Mouse (Mus musculus) stomach, embryonic 15.5 days (tissue): ENCODE data around the gene Rdh5. TPM values are rescaled to one million over a fixed set of nuclear protein-coding genes. Genes with fewer than 3 reads are reported as not detected.

Source experiments
- ATAC-seq: fragments of 200-750 bp; cut with Nextera tagmentation; 2 replicates; pipeline ENCODE4 v1.8.0; 2017; ENCODE audit warnings: low read depth, moderate number of reproducible peaks, moderate TSS enrichment; ENCODE audit not compliant: insufficient read depth, low FRiP score
- H3K27ac ChIP-seq: fragments of 300-500 bp; sonication (generic); 2 replicates; pipeline ENCODE4 v1.5.1; 2015; ENCODE audit warnings: mild to moderate bottlenecking, inconsistent platforms
- H3K27me3 ChIP-seq: fragments of 300-500 bp; sonication (generic); replicated peaks from 2 replicates; pipeline ENCODE4 v1.6.1; 2015; ENCODE audit warnings: inconsistent platforms
- H3K36me3 ChIP-seq: fragments of 300-500 bp; sonication (generic); 2 replicates; pipeline ENCODE4 v1.6.1; 2015; ENCODE audit warnings: inconsistent platforms
- H3K4me1 ChIP-seq: fragments of 300-500 bp; sonication (generic); 2 replicates; pipeline ENCODE4 v1.6.1; 2015; ENCODE audit warnings: inconsistent platforms
- H3K4me2 ChIP-seq: fragments of 300-500 bp; sonication (generic); 2 replicates; pipeline ENCODE4 v1.6.1; 2015; ENCODE audit warnings: mild to moderate bottlenecking, inconsistent platforms
- H3K4me3 ChIP-seq: fragments of 300-500 bp; sonication (generic); replicated peaks from 2 replicates; pipeline ENCODE4 v1.5.1; 2015; ENCODE audit warnings: inconsistent platforms
- H3K9ac ChIP-seq: fragments of 300-500 bp; sonication (generic); 2 replicates; pipeline ENCODE4 v1.6.1; 2015; ENCODE audit warnings: inconsistent platforms
- H3K9me3 ChIP-seq: fragments of 300-500 bp; sonication (generic); 2 replicates; pipeline ENCODE4 v1.6.1; 2016; ENCODE audit warnings: inconsistent platforms
- WGBS: fragments of 180-500 bp; shearing (Covaris S2); methylation state at CpG from one replicate; pipeline ENCODE4 v1.1.7; 2015; 5-methylcytosine and 5-hydroxymethylcytosine counted together
- polyA plus RNA-seq: library from polyadenylated mRNA; unstranded; fragments of >200 nt; fragmentation: Nextera tagmentation; extraction: Ambion mirVana; gene quantifications from 2 replicates; pipeline ENCODE4 v1.2.1, GENCODE M21; 2015

The Rdh5 gene
- polyA plus RNA-seq, 1 experiment from 2014 or later: 15.0 TPM

DNA sequence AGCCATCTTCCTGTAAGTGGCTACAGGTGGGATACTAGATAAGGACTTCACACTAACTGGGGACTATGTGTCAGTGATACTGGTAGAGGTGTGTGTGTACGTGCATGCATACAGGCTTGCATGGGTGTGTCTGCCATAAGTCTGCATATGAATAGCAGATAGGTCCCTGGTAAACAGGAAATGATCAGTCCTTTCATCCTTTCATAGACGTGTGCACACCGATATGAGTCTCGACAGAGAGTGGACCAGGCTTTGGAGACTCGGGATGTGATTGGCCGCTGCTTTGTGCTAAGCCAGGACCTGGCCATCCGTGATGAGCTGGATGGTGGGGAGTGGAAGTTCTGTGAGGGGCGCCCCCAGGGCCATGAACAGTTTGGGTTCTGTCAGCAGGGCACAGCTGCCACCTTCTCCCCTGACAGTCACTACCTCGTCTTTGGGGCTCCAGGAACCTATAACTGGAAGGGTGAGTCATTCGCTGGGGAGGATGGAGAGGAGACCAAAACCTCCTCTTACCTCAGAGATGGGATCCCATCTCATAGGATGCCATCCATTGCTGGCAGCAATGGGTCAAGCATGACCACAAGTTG, 17.9 kb upstream of the Rdh5 start:
- H3K4me1 ChIP-seq: no peaks in the 10 kb centered on the region
- H3K4me2 ChIP-seq: no peak overlapping the region
- H3K9me3 ChIP-seq: no peaks in the 10 kb centered on the region
- H3K27ac ChIP-seq: no peak overlapping the region
- no peak overlapping the region for H3K4me3 ChIP-seq
- H3K36me3 ChIP-seq: no peaks in the 10 kb centered on the region
- 77% methylated on average over 10 of the region's 10 CpGs for WGBS
- H3K27me3 ChIP-seq: 0 out of 2 replicates have a peak, but pooled peaks cover 5% of the 10 kb centered on the region
- no peak for ATAC-seq
- no peak overlapping the region for H3K9ac ChIP-seq

DNA sequence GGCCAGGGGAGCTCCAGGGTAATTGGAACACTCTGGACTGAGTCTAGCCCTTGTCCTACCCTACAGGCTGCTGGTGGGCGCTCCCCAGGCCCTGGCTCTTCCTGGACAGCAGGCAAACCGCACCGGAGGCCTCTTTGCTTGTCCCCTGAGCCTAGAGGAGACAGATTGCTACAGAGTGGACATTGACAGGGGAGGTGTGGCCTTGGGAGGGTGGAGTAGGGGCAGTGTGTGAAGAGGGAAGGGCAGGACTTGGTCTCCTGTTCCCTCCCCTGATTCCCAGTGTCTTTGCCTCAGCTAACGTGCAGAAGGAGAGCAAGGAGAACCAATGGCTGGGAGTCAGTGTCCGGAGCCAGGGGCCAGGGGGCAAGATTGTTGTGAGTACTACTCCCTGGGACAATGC, 16.3 kb upstream of the Rdh5 start:
- no peak for ATAC-seq
- Histone ChIP-seq H3K27me3 (peaks cover 21% of the 10 kb centered on the region), H3K27ac (no peak overlapping the region), H3K9ac (no peak overlapping the region), H3K4me1 (0 out of 2 replicates have a peak, but pooled peaks cover 2% of the 10 kb centered on the region), H3K9me3 (no peaks in the 10 kb centered on the region), H3K4me3 (no peak overlapping the region), H3K4me2 (no peak overlapping the region), H3K36me3 (no peaks in the 10 kb centered on the region)
- 52% methylated on average over 5 of the region's 5 CpGs for WGBS

DNA sequence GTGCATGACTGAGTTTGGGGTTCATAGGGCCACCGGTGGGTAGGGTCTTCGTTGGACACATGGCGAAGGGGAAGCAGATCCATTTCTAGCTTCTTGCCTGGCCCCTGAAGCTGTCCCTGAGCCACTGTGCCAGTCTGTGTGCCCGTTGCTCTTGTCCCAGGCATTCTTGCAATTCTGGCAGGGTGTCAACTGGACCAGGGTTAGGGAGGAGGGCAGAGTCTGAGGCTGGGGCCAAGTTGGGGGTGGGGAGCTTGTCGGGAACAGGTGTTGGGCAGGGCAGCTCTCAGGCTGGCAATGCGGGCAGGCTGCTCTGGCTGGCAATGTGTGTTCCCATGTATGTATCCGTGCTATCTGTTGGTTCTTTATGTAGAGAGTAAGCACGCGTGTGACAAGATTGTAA, 15.8 kb upstream of the Rdh5 start:
- Histone ChIP-seq H3K27me3 (peaks cover 26% of the 10 kb centered on the region), H3K9me3 (no peaks in the 10 kb centered on the region), H3K27ac (no peak overlapping the region), H3K4me2 (no peak overlapping the region), H3K9ac (no peak overlapping the region), H3K4me1 (0 out of 2 replicates have a peak, but pooled peaks cover 5% of the 10 kb centered on the region), H3K36me3 (no peaks in the 10 kb centered on the region), H3K4me3 (no peak overlapping the region)
- no peak for ATAC-seq
- 81% methylated on average over 9 of the region's 9 CpGs for WGBS

DNA sequence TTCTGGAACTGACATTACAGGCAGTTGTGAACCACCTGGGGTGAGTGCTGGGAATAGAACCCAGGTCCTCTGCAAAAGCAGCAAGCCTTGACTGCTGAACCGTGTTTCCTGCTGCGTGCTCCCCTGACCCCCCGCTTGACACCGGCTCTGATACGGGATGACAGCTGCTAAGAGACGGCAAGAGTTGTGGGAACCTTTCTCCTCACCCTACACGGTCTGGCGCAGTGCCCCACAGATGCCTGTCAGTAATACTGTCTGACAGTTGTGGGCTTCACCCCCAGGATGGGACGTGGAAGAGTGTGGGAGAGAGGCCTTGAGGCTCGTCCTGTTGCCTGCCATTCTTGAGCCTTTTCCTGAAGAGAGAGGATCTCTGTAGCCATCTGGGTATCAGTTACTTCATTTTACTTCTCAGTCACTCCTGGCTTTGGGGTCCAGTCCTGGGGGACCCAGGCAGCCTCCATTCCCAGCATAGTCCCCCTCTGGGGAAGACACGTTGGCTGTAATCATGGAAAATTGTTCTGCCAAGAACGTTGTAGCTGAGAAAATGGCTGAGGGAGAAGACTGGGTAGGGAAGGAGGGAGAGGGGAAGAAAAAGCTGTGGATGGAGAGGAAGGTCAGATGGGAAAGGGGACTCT, 15.2 kb upstream of the Rdh5 start:
- peaks cover 32% of the 10 kb centered on the region for H3K27me3 ChIP-seq
- no peak for ATAC-seq
- no peaks in the 10 kb centered on the region for H3K36me3 ChIP-seq
- no peak overlapping the region for H3K27ac ChIP-seq
- no peak overlapping the region for H3K4me2 ChIP-seq
- WGBS: 70% methylated on average over 12 of the region's 12 CpGs
- 0 out of 2 replicates have a peak, but pooled peaks cover 5% of the 10 kb centered on the region for H3K4me1 ChIP-seq
- no peak overlapping the region for H3K4me3 ChIP-seq
- H3K9me3 ChIP-seq: no peaks in the 10 kb centered on the region
- no peak overlapping the region for H3K9ac ChIP-seq

DNA sequence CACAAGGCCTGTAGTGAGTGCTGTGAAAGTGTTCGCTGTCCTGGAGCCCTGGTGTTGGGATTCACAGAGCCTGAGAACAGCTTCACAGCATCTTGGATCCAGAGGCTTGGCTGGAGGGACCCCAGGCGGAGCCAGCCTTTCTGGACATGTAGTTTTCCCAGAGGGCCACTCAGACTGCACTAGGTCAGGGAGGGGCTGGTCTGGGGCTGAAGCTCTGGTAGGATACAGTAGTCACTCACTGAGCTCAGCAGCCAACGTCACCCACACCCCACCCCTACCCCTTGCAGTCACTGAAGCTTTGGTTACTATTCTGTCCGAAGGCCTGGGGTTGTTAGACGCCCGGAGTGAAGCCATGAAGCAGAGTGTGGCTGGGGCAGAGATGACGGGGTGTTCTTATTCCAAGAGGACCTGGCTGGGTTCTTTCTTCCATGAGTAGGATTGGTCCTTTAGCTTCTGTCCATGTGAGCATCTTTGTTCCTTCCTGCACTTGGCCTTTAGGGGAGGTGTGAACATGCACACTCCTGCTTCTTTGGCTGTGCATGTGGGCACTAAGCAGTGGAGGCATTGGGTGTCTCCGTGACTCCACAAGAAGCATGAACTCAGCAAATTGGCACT, 13.2 kb upstream of the Rdh5 start:
- no peak for ATAC-seq
- Histone ChIP-seq H3K9me3 (no peaks in the 10 kb centered on the region), H3K4me1 (0 out of 2 replicates have a peak, but pooled peaks cover 5% of the 10 kb centered on the region), H3K4me3 (no peak overlapping the region), H3K9ac (no peak overlapping the region), H3K36me3 (no peaks in the 10 kb centered on the region), H3K4me2 (no peak overlapping the region), H3K27me3 (peaks cover 47% of the 10 kb centered on the region), H3K27ac (no peak overlapping the region)
- 74% methylated on average over 8 of the region's 8 CpGs for WGBS

DNA sequence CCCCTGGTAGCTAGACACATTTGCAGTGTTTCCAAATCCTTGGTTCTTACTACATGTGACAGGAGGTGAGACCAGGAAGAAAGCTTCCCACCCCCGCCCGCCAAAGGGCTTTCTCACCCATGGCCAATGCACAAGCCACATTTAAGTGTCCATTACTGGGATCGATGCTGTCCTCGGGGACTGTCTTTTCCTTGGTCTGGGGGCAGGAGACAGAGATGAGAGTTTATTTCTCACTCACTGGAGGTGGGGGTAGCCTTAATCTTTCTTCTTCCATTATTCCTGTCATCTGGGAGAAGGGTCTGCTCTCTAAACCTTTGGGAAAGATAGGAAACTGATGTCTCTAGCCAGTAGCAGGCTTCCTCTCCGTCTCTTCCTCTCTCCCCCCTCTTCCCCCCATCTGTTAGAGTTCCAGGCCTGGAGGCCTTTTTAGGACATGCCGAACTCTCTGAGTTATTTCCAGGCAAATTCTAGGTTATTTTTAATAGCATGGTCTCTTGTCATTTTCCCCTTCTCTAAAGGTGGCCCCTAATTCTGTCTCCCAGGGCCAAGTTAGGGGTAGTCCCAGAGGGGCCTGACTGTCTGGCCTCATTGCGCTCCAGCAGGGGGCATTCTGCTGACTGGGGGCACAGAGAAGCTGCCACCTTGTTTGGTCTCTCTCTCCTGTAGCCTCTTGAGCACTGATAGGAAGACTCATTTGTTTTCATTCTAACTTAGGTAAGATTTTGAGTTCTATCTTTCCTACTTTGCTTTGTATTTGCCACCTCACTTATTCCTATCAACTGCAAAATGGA, 12.5 kb upstream of the Rdh5 start:
- 0 out of 2 replicates have a peak, but pooled peaks cover 5% of the 10 kb centered on the region for H3K4me1 ChIP-seq
- 58% methylated on average over 7 of the region's 7 CpGs for WGBS
- H3K9ac ChIP-seq: no peak overlapping the region
- H3K9me3 ChIP-seq: no peaks in the 10 kb centered on the region
- no peaks in the 10 kb centered on the region for H3K36me3 ChIP-seq
- peak overlapping the region; percentile 86; the same call in 1 of the 2 replicates for H3K4me2 ChIP-seq
- H3K27me3 ChIP-seq: peaks cover 50% of the 10 kb centered on the region
- no peak overlapping the region for H3K27ac ChIP-seq
- no peak for ATAC-seq
- H3K4me3 ChIP-seq: no peak overlapping the region; the same call in 1 of the 2 replicates

DNA sequence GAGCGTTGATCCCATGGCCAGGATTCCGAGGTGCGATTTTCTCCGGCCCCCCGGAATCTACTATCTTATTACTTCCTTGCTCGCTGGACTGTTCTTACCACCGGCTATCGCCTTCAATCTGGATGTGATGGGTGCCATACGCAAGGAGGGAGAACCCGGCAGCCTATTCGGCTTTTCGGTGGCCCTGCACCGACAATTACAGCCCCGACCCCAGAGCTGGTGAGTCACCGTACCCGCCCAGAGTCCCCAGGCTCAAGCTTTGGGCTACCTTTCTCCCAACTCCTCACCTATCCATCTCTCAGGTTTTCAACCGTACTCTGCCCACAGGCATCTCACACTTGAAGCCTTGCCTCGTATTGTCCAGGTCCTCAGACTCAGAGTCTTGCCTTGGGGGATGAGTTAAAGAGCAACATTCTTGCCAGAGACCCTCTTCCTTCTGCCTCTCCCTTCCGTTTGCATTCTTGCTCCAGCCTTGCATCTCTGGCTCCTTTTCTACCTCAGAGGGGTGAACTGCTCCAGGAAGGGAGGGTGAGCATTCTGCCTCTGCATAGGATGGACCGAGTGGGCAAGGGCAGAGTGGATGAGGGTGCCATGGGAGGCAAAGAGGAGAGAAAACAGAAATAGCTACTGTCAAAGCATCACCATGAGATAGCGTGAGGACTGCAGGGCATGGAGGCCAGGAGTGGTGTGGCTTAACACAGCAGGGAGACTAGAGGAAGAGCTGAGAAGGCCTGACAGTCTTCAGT, 11.5 kb upstream of the Rdh5 start:
- WGBS: 4% methylated on average over 21 of the region's 21 CpGs
- no peak overlapping the region for H3K9ac ChIP-seq
- no peaks in the 10 kb centered on the region for H3K9me3 ChIP-seq
- 0 out of 2 replicates have a peak, but pooled peaks cover 5% of the 10 kb centered on the region for H3K4me1 ChIP-seq
- no peak overlapping the region for H3K27ac ChIP-seq
- H3K4me2 ChIP-seq: peak overlapping the region; percentile 86
- H3K36me3 ChIP-seq: no peaks in the 10 kb centered on the region
- H3K4me3 ChIP-seq: peak overlapping the region; percentile 39
- H3K27me3 ChIP-seq: peaks cover 50% of the 10 kb centered on the region
- ATAC-seq: no peak

DNA sequence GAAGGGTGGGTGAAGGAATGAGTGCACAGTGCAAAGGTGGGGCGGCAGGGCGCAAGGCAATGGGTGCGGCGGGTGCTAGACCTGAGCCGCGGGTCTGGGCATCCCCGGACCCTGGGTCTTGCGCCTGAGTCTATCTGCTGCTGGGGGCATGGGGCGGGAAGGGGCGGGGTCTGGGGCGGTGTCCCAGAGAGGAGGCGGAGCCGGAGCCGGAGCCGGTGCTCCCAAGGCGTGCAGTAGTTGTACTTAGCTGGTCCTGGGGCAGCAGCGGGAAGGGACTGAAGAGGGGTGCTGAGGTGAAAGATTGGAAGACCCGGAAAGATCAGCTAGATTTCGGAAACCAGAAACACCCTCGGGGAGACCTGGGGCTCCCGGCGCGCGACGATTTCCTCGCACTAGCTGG, 10.9 kb upstream of the Rdh5 start, which contains the start of gene Itga7:
Itga7 (plus strand) TSS at position 245 of the 400 bp plus-strand sequence.
- Histone ChIP-seq H3K9ac (no peak within 1 kb of the TSS), H3K4me3 (peak within 1 kb of the TSS; percentile 39), H3K36me3 (no peaks in the 10 kb centered on the region), H3K27me3 (peaks cover 50% of the 10 kb centered on the region), H3K9me3 (no peaks in the 10 kb centered on the region), H3K27ac (no peak within 1 kb of the TSS), H3K4me2 (peak within 1 kb of the TSS; percentile 86), H3K4me1 (0 out of 2 replicates have a peak, but pooled peaks cover 5% of the 10 kb centered on the region)
- under 1% methylated on average over 26 of the region's 26 CpGs for WGBS
- ATAC-seq: peak; percentile 75; the same call in 1 of the 2 replicates

DNA sequence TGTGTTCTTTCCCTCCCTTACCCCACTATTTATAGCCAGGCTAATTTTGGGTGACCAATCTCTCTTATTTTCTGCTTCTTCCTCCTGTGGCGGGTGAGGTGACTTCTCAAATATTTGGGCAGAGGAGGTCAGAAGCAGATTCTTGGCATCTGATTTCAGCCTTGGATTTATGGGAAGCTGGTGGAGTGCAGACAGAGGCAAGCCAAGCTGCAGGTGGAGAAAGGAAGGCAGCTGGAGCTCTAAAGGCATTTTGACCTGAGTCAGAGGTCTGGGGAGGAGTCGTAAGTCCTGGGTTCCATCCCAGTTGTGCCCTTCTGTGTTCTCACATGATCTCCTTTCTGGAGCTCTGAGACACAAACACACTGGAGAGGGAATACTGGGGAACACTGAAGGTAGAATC, 8.8 kb upstream of the Rdh5 start:
- no peak overlapping the region for H3K9ac ChIP-seq
- H3K4me2 ChIP-seq: no peak overlapping the region
- ATAC-seq: no peak
- H3K9me3 ChIP-seq: no peaks in the 10 kb centered on the region
- 44% methylated on average over 2 of the region's 2 CpGs for WGBS
- peaks cover 48% of the 10 kb centered on the region for H3K27me3 ChIP-seq
- H3K4me1 ChIP-seq: 0 out of 2 replicates have a peak, but pooled peaks cover 5% of the 10 kb centered on the region
- no peak overlapping the region for H3K27ac ChIP-seq
- no peak overlapping the region for H3K4me3 ChIP-seq
- no peaks in the 10 kb centered on the region for H3K36me3 ChIP-seq

DNA sequence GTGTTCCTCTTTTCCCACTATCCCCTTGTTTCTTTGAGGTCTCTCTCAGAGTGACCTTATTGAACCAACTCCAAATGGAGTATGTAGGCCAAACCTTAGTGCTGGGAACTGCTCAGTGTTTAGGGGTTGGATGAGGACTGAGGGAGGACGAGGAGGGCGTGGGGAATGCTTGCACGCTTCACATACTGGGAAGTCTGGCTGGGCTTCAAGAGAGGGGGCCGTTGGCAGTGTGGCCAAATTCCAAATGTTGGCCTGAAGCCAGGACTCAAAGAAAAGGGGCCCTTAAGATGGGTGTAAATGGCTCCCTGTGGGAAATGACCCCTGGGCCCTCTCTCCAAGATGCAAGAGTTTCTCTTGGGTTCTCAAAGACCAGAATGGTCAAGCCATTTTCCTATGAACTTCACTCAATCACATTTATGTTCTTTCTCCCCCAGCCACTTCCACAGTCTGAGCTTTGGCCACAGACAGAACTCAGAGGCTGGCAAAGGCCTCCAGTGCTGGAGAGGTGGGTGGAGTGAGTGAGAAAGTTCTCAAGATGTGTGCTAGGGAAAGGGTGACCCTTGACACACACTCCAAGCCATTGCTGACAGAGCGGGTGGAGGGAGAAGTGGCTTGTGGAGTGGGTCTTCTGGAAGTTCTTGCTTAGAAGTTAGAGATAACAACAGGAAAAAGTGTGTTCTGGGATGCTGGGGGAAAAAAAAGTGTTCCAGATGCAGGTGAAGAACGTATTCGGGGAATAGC, 7.1 kb upstream of the Rdh5 start:
- H3K9ac ChIP-seq: no peak overlapping the region
- H3K4me2 ChIP-seq: no peak overlapping the region
- WGBS: 66% methylated on average over 7 of the region's 7 CpGs
- H3K27me3 ChIP-seq: peaks cover 37% of the 10 kb centered on the region
- no peak overlapping the region for H3K4me3 ChIP-seq
- 0 out of 2 replicates have a peak, but pooled peaks cover 5% of the 10 kb centered on the region for H3K4me1 ChIP-seq
- H3K36me3 ChIP-seq: no peaks in the 10 kb centered on the region
- ATAC-seq: no peak
- H3K9me3 ChIP-seq: no peaks in the 10 kb centered on the region
- no peak overlapping the region for H3K27ac ChIP-seq
